Mouse (Mus musculus): Measurements from ENCODE around the gene Pirt. TPM values are rescaled to one million over a fixed set of nuclear protein-coding genes. Genes with fewer than 3 reads are reported as not detected.

Gene Pirt
- polyA plus RNA-seq, 1 experiment from 2014 or later: 0.15 TPM

- H3K4me2 ChIP-seq: no peak overlapping the region
- no peak overlapping the region for H3K4me3 ChIP-seq
- no peak for ATAC-seq (ENCODE audit: insufficient number of reproducible peaks, low FRiP score, low TSS enrichment, low read depth)
- H3K9ac ChIP-seq: no peak overlapping the region
- no peaks in the 10 kb centered on the region for H3K27me3 ChIP-seq
- H3K4me1 ChIP-seq: 0 out of 2 replicates have a peak, but pooled peaks cover 2% of the 10 kb centered on the region
- H3K36me3 ChIP-seq: no peaks in the 10 kb centered on the region
- H3K27ac ChIP-seq: no peak overlapping the region
- H3K9me3 ChIP-seq: no peaks in the 10 kb centered on the region
- 47% methylated on average over 1 of the region's 1 CpGs for whole genome bisulfite sequencing
Observed at GRCm38 (mm10) chr11:66960797-66961196, 49.0 kb downstream of the Pirt start.

GRCm38 (mm10) chr11:66961447-66962176 lies 49.8 kb downstream of the Pirt start:
- H3K36me3 ChIP-seq: no peaks in the 10 kb centered on the region
- H3K27me3 ChIP-seq: peaks cover under 1% of the 10 kb centered on the region; the same call in 1 of the 2 replicates
- ATAC-seq (ENCODE audit: insufficient number of reproducible peaks, low FRiP score, low TSS enrichment, low read depth): no peak
- H3K9ac ChIP-seq: no peak overlapping the region
- no peaks in the 10 kb centered on the region for H3K4me1 ChIP-seq
- H3K9me3 ChIP-seq: no peaks in the 10 kb centered on the region
- no peak overlapping the region for H3K4me3 ChIP-seq
- H3K27ac ChIP-seq: no peak overlapping the region
- H3K4me2 ChIP-seq: no peak overlapping the region
- WGBS: 77% methylated on average over 12 of the region's 12 CpGs

GRCm38 (mm10) chr11:66963462-66963861 lies 51.7 kb downstream of the Pirt start:
- Histone ChIP-seq H3K27me3 (peaks cover 4% of the 10 kb centered on the region; the same call in 1 of the 2 replicates), H3K4me3 (no peak overlapping the region), H3K9ac (no peak overlapping the region), H3K9me3 (no peaks in the 10 kb centered on the region), H3K36me3 (no peaks in the 10 kb centered on the region), H3K4me1 (no peaks in the 10 kb centered on the region), H3K27ac (no peak overlapping the region), H3K4me2 (no peak overlapping the region)
- ATAC-seq (ENCODE audit: insufficient number of reproducible peaks, low FRiP score, low TSS enrichment, low read depth): no peak
- 85% methylated on average over 1 of the region's 1 CpGs for WGBS

- H3K4me2 ChIP-seq: no peak overlapping the region
- no peak overlapping the region for H3K27ac ChIP-seq
- no peak overlapping the region for H3K4me3 ChIP-seq
- no peaks in the 10 kb centered on the region for H3K4me1 ChIP-seq
- H3K9me3 ChIP-seq: no peaks in the 10 kb centered on the region
- H3K9ac ChIP-seq: no peak overlapping the region
- ATAC-seq (ENCODE audit: insufficient number of reproducible peaks, low FRiP score, low TSS enrichment, low read depth): no peak
- H3K27me3 ChIP-seq: peaks cover 4% of the 10 kb centered on the region; the same call in 1 of the 2 replicates
- WGBS: 19% methylated on average over 7 of the region's 7 CpGs
- H3K36me3 ChIP-seq: no peaks in the 10 kb centered on the region
Observed at GRCm38 (mm10) chr11:66966500-66967116, 54.8 kb downstream of the Pirt start.

- 83% methylated on average over 1 of the region's 1 CpGs for WGBS
Observed at GRCm38 (mm10) chr11:66968575-66968974, 56.8 kb downstream of the Pirt start.

GRCm38 (mm10) chr11:66973507-66973906 lies 61.7 kb downstream of the Pirt start:
- Histone ChIP-seq H3K9ac (no peak overlapping the region), H3K9me3 (no peaks in the 10 kb centered on the region; the same call in 1 of the 2 replicates), H3K4me2 (no peak overlapping the region), H3K27me3 (no peaks in the 10 kb centered on the region), H3K4me3 (no peak overlapping the region), H3K27ac (no peak overlapping the region), H3K36me3 (no peaks in the 10 kb centered on the region), H3K4me1 (0 out of 2 replicates have a peak, but pooled peaks cover 3% of the 10 kb centered on the region)
- no peak for ATAC-seq (ENCODE audit: insufficient number of reproducible peaks, low FRiP score, low TSS enrichment, low read depth)
- WGBS: 64% methylated on average over 3 of the region's 3 CpGs

More at GRCm38 (mm10) chr11:66968575-66968974, 56.8 kb downstream of the Pirt start:
- H3K4me3 ChIP-seq: no peak overlapping the region
- H3K9ac ChIP-seq: no peak overlapping the region
- ATAC-seq (ENCODE audit: insufficient number of reproducible peaks, low FRiP score, low TSS enrichment, low read depth): no peak
- H3K4me1 ChIP-seq: 0 out of 2 replicates have a peak, but pooled peaks cover 3% of the 10 kb centered on the region
- H3K4me2 ChIP-seq: no peak overlapping the region
- no peak overlapping the region for H3K27ac ChIP-seq
- H3K27me3 ChIP-seq: peaks cover 4% of the 10 kb centered on the region; the same call in 1 of the 2 replicates
- no peaks in the 10 kb centered on the region for H3K36me3 ChIP-seq
- no peaks in the 10 kb centered on the region for H3K9me3 ChIP-seq

GRCm38 (mm10) chr11:66975606-66976330 lies 64.0 kb downstream of the Pirt start:
- WGBS: 91% methylated on average over 7 of the region's 7 CpGs
- Histone ChIP-seq H3K9ac (no peak overlapping the region), H3K27me3 (no peaks in the 10 kb centered on the region), H3K4me2 (no peak overlapping the region), H3K4me1 (0 out of 2 replicates have a peak, but pooled peaks cover 3% of the 10 kb centered on the region), H3K9me3 (no peaks in the 10 kb centered on the region; the same call in 1 of the 2 replicates), H3K36me3 (no peaks in the 10 kb centered on the region), H3K4me3 (no peak overlapping the region), H3K27ac (no peak overlapping the region)
- ATAC-seq (ENCODE audit: insufficient number of reproducible peaks, low FRiP score, low TSS enrichment, low read depth): no peak

Other genes with a start within 250 kb of the Pirt start
- 0.29 TPM in 1 of 2 replicates, not detected in the other for gene Tmem238l, start 44.7 kb downstream of the Pirt start, polyA plus RNA-seq (2015; fragmentation: Nextera tagmentation; extraction: Ambion mirVana)
- 1.1 and 2.3 TPM in 2 replicates for gene Tmem220, start 113.2 kb downstream of the Pirt start, polyA plus RNA-seq (2015; fragmentation: Nextera tagmentation; extraction: Ambion mirVana)
- gene Adprm, start 140.6 kb downstream of the Pirt start, polyA plus RNA-seq (2015; fragmentation: Nextera tagmentation; extraction: Ambion mirVana): 30.3 and 33.8 TPM in 2 replicates
- 16.4 and 16.8 TPM in 2 replicates for gene Sco1, start 140.7 kb downstream of the Pirt start, polyA plus RNA-seq (2015; fragmentation: Nextera tagmentation; extraction: Ambion mirVana)
- gene Myh3, start 166.3 kb downstream of the Pirt start, polyA plus RNA-seq (2015; fragmentation: Nextera tagmentation; extraction: Ambion mirVana): 127 and 317 TPM in 2 replicates

All from limb, embryonic 15.5 days (tissue).